Mouse (Mus musculus) ES-Bruce4 (cell line): ENCODE results near the gene Ccdc141.

Source experiments
- CTCF ChIP-seq: IDR thresholded peaks from one replicate; pipeline ENCODE4 v1.8.1; 2011; ENCODE audit warnings: low read depth, low read length
- EP300 ChIP-seq: IDR thresholded peaks from 2 replicates; pipeline ENCODE4 v1.6.1; 2011; ENCODE audit warnings: low read depth, low read length; ENCODE audit not compliant: insufficient read depth
- POLR2A ChIP-seq: IDR thresholded peaks from one replicate; pipeline ENCODE4 v1.8.1; 2011; ENCODE audit warnings: low read length; ENCODE audit not compliant: insufficient read depth

DNA sequence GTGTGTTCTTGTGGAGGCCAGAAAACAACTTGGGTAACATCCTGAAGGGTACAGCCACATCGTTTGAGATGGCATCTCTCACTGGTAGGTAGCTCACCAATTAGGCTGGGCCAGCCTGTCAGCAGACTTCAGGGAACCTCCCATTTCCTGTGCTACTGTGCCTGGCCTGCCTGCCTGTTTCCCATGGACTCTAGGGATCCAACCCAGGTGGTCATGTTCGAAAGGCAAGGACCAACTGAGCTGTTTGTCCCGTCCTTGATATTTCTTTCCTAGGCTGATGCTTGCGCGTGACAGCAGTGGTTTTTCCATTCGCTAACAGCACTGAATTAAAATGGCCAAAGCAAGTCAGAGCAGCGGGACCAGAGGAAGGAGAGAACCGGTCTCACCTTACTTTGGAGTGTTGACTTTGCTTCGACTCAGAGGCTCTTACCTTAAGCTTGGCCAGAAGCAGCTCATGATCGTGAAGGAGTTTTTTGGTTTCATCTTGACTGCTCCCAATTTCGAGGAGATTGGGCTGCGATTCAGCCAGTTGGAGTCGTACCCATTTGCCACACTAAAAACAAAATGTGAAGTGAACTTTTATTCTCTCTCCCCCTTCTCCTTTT is 2.3 kb downstream of the Ccdc141 start:
- no peak for TF ChIP-seq CTCF
- TF ChIP-seq POLR2A: no peak
- no peak for TF ChIP-seq EP300
